Mouse (Mus musculus) embryonic fibroblast, embryonic 13.5 days (primary cell): ENCODE results near the gene Vamp4.

Experiments
- CTCF ChIP-seq: IDR thresholded peaks from 2 replicates; pipeline ENCODE4 v1.5.1; 2011; ENCODE audit warnings: mild to moderate bottlenecking, control low read depth, low read length, moderate library complexity, borderline replicate concordance; ENCODE audit not compliant: insufficient read depth
- POLR2A ChIP-seq: IDR thresholded peaks from 2 replicates; pipeline ENCODE4 v1.6.1; 2011; ENCODE audit warnings: low read depth, mild to moderate bottlenecking, control low read depth, low read length, moderate library complexity

GRCm38 (mm10) chr1:162639051-162639750 lies 68.9 kb downstream of the Vamp4 start, which contains the start of gene Myoc:
- TF ChIP-seq CTCF, result no peak
- no peak for TF ChIP-seq POLR2A
